Mouse (Mus musculus) intestine, postnatal 0 days (tissue): ENCODE measurements around the gene Rlbp1. TPM values are rescaled to one million over a fixed set of nuclear protein-coding genes. Genes with fewer than 3 reads are reported as not detected.

Experiments
- ATAC-seq: fragments of 200-750 bp; cut with Nextera tagmentation; 2 replicates; pipeline ENCODE4 v1.8.0; 2017; ENCODE audit warnings: mild to moderate bottlenecking, moderate TSS enrichment, moderate library complexity
- H3K27ac ChIP-seq: fragments of 300-500 bp; sonication (generic); 2 replicates; pipeline ENCODE4 v1.5.1; 2014; ENCODE audit warnings: mild to moderate bottlenecking, low read depth, low read length, moderate library complexity
- H3K27me3 ChIP-seq: fragments of 300-500 bp; sonication (generic); replicated peaks from 2 replicates; pipeline ENCODE4 v1.6.1; 2014; ENCODE audit warnings: low read length, mixed read lengths; ENCODE audit not compliant: control insufficient read depth, insufficient read depth
- H3K36me3 ChIP-seq: fragments of 300-500 bp; sonication (generic); 2 replicates; pipeline ENCODE4 v1.6.1; 2014; ENCODE audit warnings: mild to moderate bottlenecking, moderate library complexity; ENCODE audit not compliant: control insufficient read depth, insufficient read depth
- H3K4me1 ChIP-seq: fragments of 300-500 bp; sonication (generic); replicated peaks from 2 replicates; pipeline ENCODE4 v1.6.1; 2014; ENCODE audit warnings: antibody characterized with exemption, low read length, mixed read lengths; ENCODE audit not compliant: control insufficient read depth, insufficient read depth
- H3K4me2 ChIP-seq: fragments of 300-500 bp; sonication (generic); replicated peaks from 2 replicates; pipeline ENCODE4 v1.6.1; 2014; ENCODE audit warnings: low read depth, mild to moderate bottlenecking, moderate library complexity
- H3K4me3 ChIP-seq: fragments of 300-500 bp; sonication (generic); 2 replicates; pipeline ENCODE4 v1.5.1; 2014; ENCODE audit warnings: low read depth, low read length
- H3K9ac ChIP-seq: fragments of 300-500 bp; sonication (generic); 2 replicates; pipeline ENCODE4 v1.6.1; 2014; ENCODE audit warnings: mild to moderate bottlenecking, low read depth, low read length
- H3K9me3 ChIP-seq: fragments of 300-500 bp; sonication (generic); 2 replicates; pipeline ENCODE4 v1.6.1; 2016; ENCODE audit warnings: mixed run types; ENCODE audit not compliant: control insufficient read depth
- CTCF ChIP-seq: sonication (generic); IDR thresholded peaks from 2 replicates; pipeline ENCODE4 v1.5.1; 2016; ENCODE audit warnings: low read depth, mild to moderate bottlenecking, control low read depth, antibody characterized with exemption, moderate library complexity
- WGBS: fragments of 180-500 bp; shearing (Covaris S2); extraction: QIAGEN DNeasy Blood & Tissue Kit; methylation state at CpG from one replicate; pipeline ENCODE4 v1.1.7; 2014; 5-methylcytosine and 5-hydroxymethylcytosine counted together
- polyA plus RNA-seq: library from polyadenylated mRNA; unstranded; fragments of >200 nt; fragmentation: Nextera tagmentation; extraction: Ambion mirVana; gene quantifications from 2 replicates; pipeline ENCODE4 v1.2.1, GENCODE M21; 2015

Rlbp1 gene
- polyA plus RNA-seq = 0.20 and 0.37 TPM in 2 replicates

DNA sequence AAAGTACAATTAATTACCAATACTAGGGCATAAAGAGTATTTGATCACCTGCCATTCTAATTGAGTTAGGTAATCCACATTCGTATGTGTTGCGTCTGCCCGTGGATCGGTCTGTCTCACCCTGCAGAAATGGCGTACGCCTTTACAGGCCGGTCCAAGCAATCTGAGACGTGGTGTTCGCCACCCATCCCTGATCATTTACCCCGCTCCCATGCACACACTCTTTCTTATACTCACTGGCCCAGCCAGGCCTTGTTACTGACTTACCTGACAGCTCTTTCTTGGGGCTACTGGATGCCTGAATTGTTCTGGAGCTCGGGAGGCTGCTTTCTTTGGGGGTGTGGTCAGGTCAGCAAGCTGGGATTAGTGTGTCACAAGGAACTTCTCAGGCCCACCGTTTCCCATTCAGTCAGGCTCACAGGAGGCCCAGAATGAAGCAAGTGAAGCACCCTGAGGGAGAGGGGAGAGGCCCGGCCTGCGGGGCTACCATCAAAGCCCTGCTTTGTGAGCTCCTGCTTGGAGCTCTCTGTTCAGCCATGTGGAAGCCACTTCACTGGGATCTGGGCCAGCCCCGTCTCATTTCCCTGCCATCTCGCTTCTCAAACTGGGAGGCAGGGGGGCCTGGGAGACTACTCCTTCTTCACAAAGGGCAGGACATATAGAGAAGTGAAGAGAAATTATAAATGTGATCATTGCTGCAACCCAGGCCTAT lies at the start of gene Rlbp1:
Rlbp1 (minus strand) TSS at position 627 of the 712 bp plus-strand sequence.
- H3K9me3 ChIP-seq = no peaks in the 10 kb centered on the region
- no peak for TF ChIP-seq CTCF

GRCm38 (mm10) chr7:79428243-79428642 lies 41.4 kb upstream of the Rlbp1 start:
- Histone ChIP-seq H3K9ac (no peak overlapping the region), H3K27me3 (no peaks in the 10 kb centered on the region), H3K4me1 (no peaks in the 10 kb centered on the region), H3K4me2 (no peak overlapping the region), H3K9me3 (no peaks in the 10 kb centered on the region), H3K36me3 (no peaks in the 10 kb centered on the region; the same call in 1 of the 2 replicates), H3K4me3 (no peak overlapping the region), H3K27ac (no peak overlapping the region)
- TF ChIP-seq CTCF = no peak
- ATAC-seq = no peak
- 59% methylated on average over 5 of the region's 5 CpGs for WGBS

More for the DNA sequence above, at the start of gene Rlbp1:
- no peak for ATAC-seq
- Histone ChIP-seq H3K4me3 (no peak within 1 kb of the TSS), H3K4me1 (no peaks in the 10 kb centered on the region), H3K27ac (no peak within 1 kb of the TSS), H3K36me3 (no peaks in the 10 kb centered on the region), H3K27me3 (no peaks in the 10 kb centered on the region), H3K9ac (no peak within 1 kb of the TSS), H3K4me2 (no peak within 1 kb of the TSS)
- WGBS = 70% methylated on average over 16 of the region's 16 CpGs

GRCm38 (mm10) chr7:79425804-79426203 lies 39.0 kb upstream of the Rlbp1 start:
- H3K4me2 ChIP-seq = no peak overlapping the region
- no peak overlapping the region for H3K9ac ChIP-seq
- 89% methylated on average over 10 of the region's 10 CpGs for WGBS
- no peaks in the 10 kb centered on the region for H3K27me3 ChIP-seq
- H3K9me3 ChIP-seq = no peaks in the 10 kb centered on the region
- no peak for TF ChIP-seq CTCF
- no peak overlapping the region for H3K4me3 ChIP-seq
- H3K4me1 ChIP-seq = no peaks in the 10 kb centered on the region
- no peak overlapping the region for H3K27ac ChIP-seq
- H3K36me3 ChIP-seq = no peaks in the 10 kb centered on the region; the same call in 1 of the 2 replicates
- ATAC-seq = no peak

DNA sequence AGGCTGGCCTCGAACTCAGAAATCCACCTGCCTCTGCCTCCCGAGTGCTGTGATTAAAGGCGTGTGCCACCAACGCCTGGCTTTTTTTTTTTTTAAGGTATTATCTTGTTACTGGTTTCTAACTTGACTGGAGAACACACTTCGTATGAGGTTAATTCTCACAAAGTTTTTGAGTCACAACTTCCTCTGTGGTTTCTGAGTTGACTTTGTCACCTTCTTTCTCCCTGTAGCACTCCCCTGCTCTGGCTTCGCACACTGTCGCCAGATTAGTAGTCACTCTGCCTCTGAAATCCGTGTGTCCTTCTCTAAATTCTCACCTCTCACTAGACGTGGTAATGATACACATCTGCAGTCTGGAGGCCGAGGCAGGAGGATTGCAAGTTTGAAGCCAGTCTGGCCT lies 36.0 kb upstream of the Rlbp1 start:
- no peak overlapping the region for H3K4me2 ChIP-seq
- TF ChIP-seq CTCF = no peak
- 86% methylated on average over 10 of the region's 10 CpGs for WGBS
- H3K9me3 ChIP-seq = no peaks in the 10 kb centered on the region
- H3K36me3 ChIP-seq = no peaks in the 10 kb centered on the region; the same call in 1 of the 2 replicates
- no peaks in the 10 kb centered on the region for H3K4me1 ChIP-seq
- H3K9ac ChIP-seq = no peak overlapping the region
- H3K27me3 ChIP-seq = no peaks in the 10 kb centered on the region
- no peak for ATAC-seq
- H3K27ac ChIP-seq = no peak overlapping the region
- H3K4me3 ChIP-seq = no peak overlapping the region

GRCm38 (mm10) chr7:79419950-79420349 lies 33.1 kb upstream of the Rlbp1 start:
- no peak for ATAC-seq

DNA sequence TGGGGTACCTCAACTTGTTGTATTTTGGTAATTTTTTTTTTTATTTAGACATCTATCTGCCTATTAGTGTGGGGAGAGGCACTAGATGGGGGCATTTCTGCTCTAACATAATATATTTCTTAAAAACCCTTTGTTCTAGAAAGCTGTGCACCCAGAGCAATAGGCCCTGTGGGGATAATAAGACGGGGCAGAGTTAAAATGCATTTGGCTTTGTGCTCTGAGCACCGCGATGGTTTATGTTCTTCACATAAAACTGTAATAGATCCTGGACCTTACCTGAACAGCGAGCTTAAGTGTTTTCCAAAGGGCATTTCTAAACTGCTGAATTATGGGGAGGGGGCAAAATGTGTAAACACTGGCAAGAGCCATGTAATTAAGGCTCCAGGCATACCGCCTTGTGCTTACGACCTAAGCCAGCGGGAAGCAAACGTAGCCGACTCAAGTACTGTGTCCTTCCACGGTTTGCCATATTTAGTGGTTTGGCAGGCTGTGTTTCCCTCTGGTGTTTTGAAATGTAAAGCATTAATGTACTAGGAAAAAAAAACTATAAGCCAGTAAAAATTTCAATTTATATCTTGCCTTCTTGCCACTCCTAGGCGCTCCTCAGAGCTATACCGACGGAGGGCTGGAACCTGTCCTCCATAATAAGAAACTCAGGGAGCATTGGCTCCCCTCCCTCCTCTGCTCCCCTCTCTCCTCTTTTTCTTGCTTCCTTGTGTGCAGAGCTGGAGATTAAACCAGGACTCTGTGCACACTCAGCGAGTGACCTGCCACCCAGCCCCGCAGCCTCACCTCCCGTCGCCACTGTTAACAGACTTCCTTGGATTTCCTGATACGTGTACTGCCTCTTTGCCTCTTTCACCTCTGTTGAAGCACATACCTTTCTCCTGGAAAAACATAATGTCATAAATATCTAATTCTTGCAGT lies 27.9 kb upstream of the Rlbp1 start:
- no peaks in the 10 kb centered on the region for H3K27me3 ChIP-seq
- no peak for TF ChIP-seq CTCF
- H3K27ac ChIP-seq = no peak overlapping the region
- H3K4me3 ChIP-seq = no peak overlapping the region
- no peak overlapping the region for H3K4me2 ChIP-seq
- no peaks in the 10 kb centered on the region for H3K4me1 ChIP-seq
- no peak overlapping the region for H3K9ac ChIP-seq
- H3K9me3 ChIP-seq = no peaks in the 10 kb centered on the region
- 77% methylated on average over 18 of the region's 18 CpGs for WGBS
- ATAC-seq = no peak
- no peaks in the 10 kb centered on the region for H3K36me3 ChIP-seq

More at GRCm38 (mm10) chr7:79419950-79420349, 33.1 kb upstream of the Rlbp1 start:
- Histone ChIP-seq H3K9ac (no peak overlapping the region), H3K9me3 (no peaks in the 10 kb centered on the region), H3K4me3 (no peak overlapping the region), H3K4me2 (no peak overlapping the region), H3K27me3 (no peaks in the 10 kb centered on the region), H3K36me3 (no peaks in the 10 kb centered on the region), H3K27ac (no peak overlapping the region), H3K4me1 (no peaks in the 10 kb centered on the region)
- TF ChIP-seq CTCF = no peak
- whole genome bisulfite sequencing = 84% methylated on average over 7 of the region's 7 CpGs
